Mouse (Mus musculus) right cerebral cortex, postnatal 14 days (tissue): Measurements from ENCODE around the gene Cilp2.

Experiments
- DNase-seq: peaks from one replicate; pipeline ENCODE4 v3.0.0; 2022

The Cilp2 gene

DNA sequence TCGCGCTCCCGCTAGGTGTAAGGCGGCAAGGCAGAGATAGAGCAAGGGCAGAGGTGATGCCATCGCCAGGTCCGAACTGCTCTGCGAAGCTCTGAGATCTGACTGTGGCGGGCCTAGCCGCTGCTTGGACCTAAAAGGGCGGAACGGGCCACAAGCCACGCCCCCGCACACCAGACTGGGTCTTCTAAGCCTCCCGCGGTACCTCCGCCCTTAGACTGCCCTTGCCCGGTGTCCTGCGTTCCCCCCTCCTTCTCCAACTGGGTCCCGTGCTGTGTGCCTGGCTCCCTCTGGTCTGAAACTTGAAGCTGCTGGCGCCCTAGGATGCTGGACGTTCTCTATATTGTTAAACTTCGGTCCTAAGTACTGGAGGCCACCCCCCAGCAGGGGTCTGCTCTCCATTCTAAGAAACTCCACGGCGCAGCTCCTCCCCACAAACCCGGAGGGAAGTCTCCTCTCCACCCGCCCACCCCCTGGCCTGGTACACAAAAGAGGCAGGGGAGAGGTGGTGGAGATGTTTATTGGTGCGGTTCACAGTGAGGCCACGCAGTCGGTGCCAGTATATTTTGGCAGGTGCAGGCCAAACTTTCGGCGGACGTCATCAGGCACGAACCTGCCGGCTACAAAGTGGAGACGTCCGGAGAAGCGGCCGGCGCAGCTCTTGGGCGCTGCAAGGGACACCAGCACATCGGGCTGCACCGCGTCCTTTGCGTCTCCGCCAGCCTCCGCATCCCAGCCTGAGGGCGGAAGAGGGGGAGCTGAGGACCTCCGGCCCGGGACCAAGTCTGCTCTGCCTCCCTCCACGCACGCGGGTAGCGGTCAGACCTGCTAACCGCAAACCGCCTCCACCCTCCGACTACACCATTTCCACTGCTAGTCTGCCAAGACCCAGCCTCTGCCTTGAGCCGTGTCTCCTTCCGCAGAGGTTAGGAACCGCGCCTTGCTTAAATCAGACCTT, at the start of gene Cilp2:
Cilp2 (minus strand) TSS at position 399 of the 955 bp plus-strand sequence.
- no peak for DNase-seq

DNA sequence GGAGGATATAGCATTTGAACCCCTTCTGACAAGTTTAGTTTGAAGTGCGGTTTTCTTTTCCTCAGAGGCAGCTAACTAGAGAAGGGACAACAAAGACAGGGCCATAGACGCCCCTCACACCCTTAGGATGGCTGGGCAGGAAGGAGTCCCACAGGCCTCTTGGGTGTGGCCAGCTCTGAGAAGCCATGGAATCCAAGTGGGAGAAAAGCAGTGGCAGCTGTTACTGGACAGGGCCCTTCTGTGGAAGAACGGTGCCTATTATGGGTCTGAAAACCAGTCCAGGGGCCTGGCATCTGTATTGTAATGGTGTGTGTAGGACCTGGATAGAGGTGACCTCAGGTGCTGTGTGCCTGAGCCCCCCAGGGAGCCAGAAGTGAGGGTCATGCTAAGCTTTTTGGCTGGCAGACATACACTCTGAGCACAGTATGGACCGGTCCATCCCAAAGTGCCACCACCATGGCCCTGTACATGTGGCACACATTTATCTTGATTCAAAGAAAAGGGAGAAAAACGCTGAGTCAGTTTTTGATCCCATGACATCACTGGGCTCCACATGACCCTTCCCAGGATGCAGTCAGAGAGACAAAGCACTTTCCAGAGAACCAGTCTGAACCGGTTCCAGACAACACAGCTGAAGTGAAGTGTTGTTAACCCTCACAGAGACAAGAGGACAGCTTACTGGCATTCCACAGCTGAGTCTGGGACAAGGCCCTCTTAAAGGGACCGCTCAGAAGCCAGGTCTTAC, 48.7 kb upstream of the Cilp2 start:
- no peak for DNase-seq

DNA sequence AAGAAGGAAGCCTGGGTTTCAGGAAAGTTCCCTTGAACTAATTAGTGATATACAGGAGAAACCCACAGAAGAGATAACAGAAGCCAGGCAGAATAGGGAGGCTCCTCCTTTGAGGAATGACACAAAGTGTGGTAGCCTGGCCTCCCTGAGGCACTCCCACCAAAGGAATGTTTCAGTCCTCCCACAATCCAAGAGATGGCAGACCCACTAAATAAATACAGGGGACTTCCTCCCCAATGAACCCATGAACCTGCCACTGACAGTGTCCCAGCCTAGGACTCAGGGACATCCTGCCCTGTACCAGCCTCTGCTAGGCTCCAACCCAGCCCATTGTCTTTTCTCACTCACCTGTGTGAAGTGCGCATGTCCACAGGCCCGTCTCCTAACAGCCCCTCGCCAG, 47.9 kb upstream of the Cilp2 start:
- DNase-seq = no peak

DNA sequence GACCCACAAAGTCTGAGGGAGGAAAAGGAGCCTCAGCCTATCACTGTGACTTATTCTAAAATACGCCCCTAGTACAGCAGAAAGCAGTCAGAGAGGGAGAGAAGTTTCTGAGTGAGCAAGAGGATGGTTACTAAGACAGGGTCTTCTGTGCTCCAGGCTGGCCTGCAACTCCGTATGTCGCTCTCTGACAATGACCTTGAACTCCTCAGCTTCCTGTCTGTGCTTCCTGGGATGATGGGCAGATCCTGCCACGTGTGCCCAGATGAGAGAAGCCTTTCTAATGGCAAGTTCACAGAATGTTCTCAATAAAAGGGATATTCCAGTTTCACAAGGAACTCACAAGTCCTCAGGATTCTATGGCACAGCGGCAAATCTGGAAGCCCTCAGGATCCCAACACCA, 47.1 kb upstream of the Cilp2 start:
- DNase-seq = no peak

DNA sequence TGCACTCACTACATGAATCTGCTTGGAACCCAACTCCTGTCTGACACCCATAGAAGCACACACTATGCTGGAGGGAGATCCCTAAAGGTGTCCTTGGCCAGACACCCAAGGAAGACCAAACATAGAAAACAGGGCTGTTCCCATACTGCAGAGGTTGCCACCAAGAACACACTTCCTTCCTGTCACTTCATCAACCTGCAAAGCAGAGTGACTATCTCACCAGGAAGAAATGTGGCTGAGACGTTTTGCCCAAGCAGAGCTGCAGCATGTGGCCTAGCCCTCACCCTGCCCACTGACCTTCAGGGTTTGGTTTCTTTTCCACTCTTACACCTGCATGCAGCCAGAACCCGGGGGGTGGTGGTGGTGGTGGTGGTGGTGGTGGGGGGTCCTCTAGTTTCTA, 46.3 kb upstream of the Cilp2 start:
- no peak for DNase-seq

DNA sequence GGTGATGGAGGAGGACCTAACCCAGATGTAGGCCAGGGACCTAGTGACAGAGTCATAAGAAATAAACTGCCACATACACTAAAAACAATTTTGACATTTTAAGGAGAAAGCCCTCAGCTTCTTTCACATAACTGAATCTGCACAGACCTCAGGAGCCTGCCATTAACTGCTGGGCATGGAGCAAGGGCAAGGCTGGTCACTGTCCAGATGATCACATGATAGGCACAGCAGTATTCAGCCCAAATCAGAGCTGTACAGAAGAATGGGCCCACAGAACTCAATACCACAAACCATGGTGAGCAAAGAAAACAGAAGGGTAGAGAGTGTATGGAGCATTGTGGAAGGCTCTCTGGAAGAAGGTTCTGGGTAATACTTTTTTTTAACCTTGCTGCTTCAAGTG, 39.4 kb upstream of the Cilp2 start:
- DNase-seq = no peak

DNA sequence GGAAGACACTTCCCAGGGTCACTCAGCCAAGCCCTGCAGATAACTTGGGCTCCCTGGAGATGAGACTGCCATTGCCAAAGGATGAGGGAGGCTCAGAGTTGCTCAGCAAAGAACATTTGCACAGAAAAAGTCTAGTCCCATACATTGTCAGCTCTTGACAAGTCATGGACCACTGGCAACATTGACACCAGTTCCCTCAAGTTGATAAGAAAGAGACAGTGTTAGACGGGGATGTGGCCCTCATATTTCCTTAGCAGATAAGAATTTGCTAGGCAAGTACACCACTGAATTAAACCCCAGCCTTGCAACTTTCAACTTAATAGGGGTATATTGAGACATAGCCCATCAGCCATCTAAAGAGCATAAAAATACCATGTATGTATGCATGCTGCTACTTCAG, 36.5 kb upstream of the Cilp2 start:
- DNase-seq = no peak

DNA sequence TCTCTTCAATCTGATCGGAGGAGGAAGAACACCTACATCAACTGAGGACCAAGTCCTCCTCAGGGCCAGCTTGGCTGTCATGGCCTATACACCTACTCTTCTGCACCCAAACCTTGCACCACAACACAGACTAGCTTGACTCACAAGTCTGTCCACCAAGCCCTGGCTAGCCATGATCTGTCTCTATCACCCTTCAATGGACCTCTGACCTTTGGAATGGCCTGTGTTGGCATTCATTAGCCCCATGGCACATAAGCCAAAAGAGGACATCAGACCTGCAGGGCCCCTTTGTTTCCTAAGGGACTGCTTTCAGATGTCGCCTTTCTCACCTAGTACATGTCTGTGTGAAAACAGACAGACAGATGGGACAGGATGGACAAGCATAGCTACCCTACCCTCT, 33.7 kb upstream of the Cilp2 start:
- DNase-seq = no peak

DNA sequence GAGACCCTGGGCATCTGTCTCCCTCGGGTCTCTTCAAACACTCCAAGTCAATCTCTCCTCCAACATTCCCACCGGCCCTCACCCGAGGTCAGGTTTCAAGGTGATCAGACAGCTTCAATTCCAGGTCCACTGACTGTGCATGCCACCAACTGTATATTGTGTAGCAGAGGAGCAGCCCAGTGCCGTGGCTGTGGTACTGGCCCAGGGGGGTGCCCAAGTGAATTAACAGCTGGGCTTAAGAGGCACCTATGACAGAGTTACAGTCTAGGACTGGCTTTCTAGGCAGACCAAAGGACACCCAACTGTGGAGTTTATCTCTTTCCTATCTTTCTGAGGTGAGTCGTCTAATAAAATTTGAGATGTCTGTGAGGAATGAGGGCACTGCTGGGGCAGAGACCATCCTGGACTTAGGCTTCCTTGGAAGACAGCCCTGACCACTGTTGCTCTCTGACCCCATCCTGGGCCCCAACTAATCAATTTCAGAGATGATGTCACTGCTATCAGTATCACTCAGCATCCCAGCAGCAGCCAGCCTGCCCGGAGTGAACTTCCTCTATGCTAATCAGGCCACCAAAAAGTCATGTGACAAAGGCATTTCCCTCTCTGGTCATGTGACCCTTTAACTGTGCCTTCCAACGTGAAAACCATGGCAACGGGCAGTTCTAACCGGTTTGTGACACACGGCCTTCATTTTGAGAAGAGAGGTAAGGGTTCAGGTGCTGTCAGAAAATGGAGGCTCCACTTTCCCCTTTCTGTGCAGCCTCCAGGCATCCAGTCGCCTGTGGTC, 32.6 kb upstream of the Cilp2 start:
- peak; percentile 27 for DNase-seq

DNA sequence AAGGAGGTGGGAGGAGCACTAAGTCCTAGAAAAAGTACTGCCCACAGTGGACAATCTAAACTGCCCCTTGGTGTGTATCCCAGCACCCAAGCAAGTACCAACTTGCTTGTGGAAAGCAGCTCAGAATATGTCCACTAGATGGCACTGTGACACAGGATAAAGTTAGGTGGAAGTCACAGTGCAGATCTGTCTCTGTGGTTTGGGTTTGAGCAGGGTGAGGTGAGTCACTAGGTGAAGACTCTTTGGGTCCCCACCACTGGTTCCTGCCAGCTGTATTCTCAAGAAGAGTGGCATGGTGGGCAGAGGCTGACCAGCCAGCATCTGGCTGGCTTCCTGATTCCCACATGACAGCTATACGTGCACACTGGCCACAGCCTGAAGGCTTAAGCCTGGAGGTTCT, 31.5 kb upstream of the Cilp2 start:
- DNase-seq = peak; percentile 65

DNA sequence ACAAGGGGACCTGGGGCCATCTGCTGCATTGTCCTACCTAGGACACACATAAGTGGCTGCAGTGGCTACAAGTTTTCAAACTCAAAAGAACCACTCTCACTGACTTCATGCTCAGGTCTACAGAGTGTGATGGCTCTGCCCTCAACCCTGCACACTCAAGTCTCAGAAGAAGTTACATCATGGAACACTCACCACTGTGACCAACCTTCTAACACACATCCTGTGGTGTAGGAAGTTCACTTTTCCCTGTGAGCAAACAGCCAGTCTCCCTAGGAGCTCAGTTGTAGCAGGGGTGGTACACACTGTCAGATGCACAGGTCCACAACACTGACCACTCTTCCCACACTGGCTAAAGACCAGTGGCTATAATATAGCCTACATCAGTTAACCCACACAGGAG, 31.0 kb upstream of the Cilp2 start:
- DNase-seq = no peak

DNA sequence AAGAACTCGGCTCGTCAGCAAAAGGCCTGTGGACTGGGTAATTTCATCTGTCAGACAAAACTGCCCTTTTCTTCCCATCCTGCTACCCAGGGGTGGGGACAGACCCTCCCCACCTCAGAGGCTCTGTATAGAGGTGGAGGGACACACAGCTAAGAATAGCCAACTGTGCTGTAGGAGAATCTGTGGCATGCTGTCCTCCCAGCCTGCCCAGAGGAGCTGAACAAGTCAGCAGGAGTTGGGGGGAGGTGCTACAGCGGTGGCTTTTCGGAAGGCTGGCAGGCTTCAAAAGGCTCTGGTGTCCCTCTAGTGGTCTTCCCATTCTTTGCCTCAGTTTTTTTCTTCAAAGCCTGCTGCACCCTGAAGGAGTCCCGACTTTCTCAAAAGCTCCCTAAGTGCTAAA, 28.3 kb upstream of the Cilp2 start:
- peak; percentile 51 for DNase-seq

DNA sequence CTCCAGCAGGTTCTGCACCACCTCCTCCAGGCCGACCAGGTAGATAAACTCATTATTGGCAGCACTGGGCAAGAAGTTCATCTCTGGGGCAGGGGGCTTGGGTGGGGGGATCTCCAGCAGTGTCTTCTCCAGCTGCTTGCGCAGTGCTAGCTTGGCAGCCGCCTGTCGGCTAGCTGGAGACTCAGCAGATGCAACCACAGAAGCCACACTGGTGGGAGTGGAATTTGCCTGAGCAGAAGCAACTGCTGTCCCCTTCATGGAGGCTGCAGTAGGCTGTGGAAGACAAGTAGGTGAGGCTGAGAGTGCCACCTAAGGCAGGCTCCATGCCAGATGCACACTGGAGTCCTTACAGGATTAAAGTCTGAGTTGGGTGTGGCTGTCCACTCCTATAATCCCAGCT, 27.0 kb upstream of the Cilp2 start:
- no peak for DNase-seq

DNA sequence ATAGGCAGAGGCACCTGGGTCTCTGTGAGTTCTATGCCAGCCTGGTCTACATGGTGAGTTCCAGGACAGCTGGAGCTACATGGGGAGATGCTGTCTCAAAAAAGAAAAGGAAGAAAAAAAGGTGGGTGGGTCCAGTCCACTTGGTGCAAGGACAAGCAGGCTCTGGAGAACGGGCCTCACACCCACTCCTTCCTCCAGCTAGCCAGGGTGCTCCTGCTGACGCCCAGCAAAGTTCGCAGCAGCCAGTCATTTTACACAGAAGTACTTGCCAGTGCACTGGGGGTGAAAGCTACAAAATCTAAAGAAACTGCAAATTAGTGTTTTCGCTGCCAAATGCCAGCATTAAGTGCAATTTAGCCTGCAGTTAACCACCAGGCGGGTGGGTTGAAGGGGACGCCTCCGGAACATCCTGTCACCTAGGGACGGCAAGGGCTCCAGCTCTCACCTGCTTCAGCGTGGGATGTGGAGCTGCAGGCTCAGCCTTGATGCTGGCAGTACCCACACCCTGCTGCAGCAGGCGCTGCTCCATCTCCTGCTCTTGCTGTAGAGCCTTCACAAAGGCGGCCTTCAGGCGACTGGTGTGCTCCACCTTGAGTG, 25.1 kb upstream of the Cilp2 start:
- DNase-seq = no peak

DNA sequence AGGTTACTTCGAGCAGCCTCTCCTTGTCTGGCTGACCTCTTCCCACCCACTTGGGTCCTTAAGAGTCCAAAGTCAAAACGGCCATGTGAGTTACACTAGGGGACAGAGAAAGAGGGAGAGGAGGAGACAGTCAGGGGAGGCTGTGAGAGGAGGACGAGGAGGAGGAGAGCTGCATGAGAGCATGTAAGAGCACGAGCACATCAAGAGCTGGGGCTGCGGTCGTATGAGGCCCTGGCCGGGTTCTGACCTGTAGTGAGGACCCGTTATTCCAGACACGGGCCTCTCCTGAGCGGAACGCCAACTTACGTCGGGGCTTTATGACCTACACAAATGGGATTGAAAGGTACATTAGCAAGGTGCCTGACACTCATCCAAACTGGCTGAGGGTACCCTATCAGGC, 24.4 kb upstream of the Cilp2 start:
- DNase-seq = no peak

DNA sequence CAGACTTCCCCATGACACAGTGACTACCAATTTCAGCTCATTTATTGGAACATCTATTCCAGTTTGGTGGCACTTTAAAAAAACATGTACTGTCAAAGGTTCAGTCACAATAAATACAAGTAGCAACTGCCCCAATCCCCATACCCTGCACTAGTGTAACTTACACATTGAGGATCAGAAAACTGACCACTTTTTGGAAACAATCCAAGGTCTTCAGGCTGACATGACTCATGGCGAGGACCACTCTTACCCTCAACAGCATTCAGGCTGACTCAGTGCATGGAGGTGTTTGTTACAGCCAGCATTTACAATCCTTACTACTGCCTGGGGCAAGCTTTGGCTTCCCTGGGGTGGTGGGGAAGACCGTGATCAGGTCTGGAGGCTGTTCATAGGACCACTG, 19.6 kb upstream of the Cilp2 start:
- no peak for DNase-seq

DNA sequence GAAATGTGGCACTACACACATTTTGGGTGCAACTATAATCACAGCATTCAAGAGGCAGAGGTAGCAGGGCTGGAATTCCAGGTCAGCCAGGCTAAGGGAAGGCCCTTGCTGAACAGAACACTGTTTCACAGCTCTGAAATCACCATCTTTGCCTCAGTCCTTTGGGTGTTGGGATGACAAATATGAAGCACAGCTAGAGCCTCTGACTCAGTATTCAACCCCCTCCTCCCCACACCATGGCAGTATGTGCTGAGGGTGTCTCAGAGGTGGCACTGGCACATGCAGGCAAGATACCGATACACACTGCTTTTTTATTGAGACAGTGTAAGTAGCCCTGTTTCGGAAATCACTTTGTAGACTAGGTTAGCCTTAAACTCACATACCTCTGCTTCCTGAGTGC, 18.8 kb upstream of the Cilp2 start:
- no peak for DNase-seq

DNA sequence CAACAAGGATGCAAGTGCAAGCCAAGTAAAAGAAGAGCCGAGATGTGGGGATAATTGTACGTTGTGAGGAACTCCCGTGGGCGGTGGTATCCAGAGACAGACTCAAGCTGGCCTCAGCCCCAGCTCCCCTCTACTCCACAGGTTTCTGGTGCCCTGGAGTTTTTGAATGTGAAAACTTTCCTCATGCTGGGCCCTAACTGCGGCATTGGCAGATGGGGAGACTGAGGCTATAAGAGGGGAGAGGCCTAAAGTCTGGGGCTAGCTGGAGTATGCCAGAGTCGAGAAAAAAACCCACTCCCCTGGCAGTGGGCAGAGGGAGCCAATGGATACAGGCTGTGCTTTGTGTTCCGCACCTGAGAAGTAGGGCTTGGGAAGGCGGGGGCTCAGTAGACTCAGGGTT, 16.6 kb upstream of the Cilp2 start:
- DNase-seq = no peak

DNA sequence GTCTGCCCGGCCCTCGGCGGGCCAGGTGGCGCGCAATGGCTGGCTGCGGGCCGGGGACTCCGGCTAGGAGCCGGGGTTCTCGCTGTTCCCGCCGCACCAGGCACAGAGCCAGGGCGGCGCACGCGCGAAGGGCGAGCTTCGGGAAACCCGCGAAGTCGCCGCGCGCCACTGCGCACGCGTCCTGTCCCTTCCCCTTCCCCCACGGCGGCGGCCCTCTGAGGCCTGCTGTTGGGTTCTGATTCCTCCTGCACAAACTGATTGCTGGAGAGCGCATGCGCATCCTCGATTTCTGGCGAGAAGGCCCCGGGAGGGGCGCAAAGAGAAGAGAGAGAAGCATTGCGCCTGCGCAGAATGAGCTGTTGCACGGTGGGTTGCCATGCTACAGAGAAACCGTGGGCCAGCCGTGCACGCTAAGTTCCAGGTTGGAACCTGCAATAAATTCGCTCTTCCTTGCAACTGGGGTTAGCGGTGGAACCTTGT, 15.6 kb upstream of the Cilp2 start:
- peak; percentile 99 for DNase-seq

DNA sequence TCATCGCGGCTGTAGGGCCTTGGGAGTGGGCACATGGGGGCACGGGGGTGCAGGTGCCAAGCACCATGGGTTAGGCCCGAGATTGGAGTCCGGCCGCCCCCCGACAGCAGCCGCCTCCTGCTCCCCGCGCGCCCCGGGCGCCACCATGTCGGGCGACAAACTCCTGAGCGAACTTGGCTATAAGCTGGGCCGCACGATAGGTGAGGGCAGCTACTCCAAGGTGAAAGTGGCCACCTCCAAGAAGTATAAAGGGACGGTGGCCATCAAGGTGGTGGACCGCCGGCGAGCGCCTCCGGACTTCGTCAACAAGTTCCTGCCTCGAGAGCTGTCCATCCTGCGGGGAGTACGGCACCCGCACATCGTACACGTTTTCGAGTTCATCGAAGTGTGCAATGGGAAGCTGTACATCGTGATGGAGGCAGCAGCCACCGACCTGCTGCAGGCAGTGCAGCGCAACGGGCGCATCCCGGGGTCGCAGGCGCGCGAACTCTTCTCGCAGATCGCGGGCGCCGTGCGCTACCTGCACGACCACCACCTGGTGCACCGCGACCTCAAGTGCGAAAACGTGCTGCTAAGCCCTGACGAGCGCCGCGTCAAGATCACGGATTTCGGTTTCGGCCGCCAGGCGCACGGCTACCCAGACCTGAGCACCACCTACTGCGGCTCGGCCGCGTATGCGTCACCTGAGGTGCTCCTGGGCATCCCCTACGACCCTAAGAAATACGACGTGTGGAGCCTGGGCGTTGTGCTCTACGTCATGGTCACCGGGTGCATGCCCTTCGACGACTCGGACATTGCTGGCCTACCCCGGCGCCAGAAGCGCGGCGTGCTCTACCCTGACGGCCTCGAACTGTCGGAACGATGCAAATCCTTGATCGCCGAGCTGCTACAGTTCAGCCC, 14.9 kb upstream of the Cilp2 start, which contains the start of the genes Tssk6, Ndufa13 and Yjefn3:
Tssk6 (plus strand) TSS at position 22 of the 900 bp plus-strand sequence.
Ndufa13 (minus strand) TSS at position 396 of the 900 bp plus-strand sequence.
Yjefn3 (minus strand) TSS at position 550 of the 900 bp plus-strand sequence.
- DNase-seq = no peak

DNA sequence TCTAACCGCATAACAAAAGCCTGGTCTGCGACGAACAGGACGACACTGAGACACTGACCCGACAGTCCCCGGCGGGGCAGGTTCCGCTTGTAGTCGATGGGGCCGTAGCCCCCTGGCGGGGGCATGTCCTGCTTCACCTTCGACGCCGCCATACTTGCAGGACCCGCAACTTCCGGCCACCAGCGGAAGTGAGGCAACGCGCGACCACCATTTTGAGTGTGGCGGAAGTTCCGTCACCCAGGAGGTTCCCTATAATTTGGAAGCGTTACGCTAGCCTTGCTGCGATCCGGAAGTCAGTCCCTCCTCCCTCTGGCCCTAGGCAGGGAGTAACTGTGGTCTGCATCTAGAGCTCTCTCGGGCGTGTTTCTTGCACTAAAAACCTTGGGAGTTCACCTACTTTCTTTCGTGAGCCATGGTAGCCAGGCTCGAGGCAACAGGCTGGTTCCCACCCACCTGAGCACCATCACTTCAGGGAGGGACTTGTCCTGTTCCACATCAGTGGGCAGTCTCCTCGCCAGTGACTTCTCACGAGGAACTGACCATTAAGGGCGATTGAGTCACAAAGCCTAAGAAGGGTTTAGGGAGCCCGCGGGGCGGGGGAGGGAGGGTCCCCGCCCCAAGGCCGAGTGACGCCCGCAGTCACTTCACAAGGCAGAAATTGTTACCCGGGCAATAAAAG, 14.1 kb upstream of the Cilp2 start:
- DNase-seq = peak; percentile 94
